Mouse (Mus musculus) forebrain, embryonic 13.5 days (tissue): ENCODE measurements around the gene Adap1. TPM values are rescaled to one million over a fixed set of nuclear protein-coding genes. Genes with fewer than 3 reads are reported as not detected.
A peak's percentile ranks its signal among the peaks of the same experiment; 100 is the strongest.

Experiments used
- ATAC-seq: fragments of 200-750 bp; cut with Nextera tagmentation; 2 replicates; pipeline ENCODE4 v1.8.0; 2017
- H3K27ac ChIP-seq: fragments of 300-500 bp; sonication (generic); 2 replicates; pipeline ENCODE4 v1.5.1; 2015; ENCODE audit warnings: inconsistent platforms, mild to moderate bottlenecking, moderate library complexity
- H3K27me3 ChIP-seq: fragments of 300-500 bp; sonication (generic); 2 replicates; pipeline ENCODE4 v1.6.1; 2015; ENCODE audit warnings: mild to moderate bottlenecking, inconsistent platforms
- H3K36me3 ChIP-seq: fragments of 300-500 bp; sonication (generic); 2 replicates; pipeline ENCODE4 v1.6.1; 2015; ENCODE audit warnings: mild to moderate bottlenecking, inconsistent platforms; ENCODE audit not compliant: poor library complexity, severe bottlenecking
- H3K4me1 ChIP-seq: fragments of 300-500 bp; sonication (generic); 2 replicates; pipeline ENCODE4 v1.6.1; 2015; ENCODE audit warnings: inconsistent platforms
- H3K4me2 ChIP-seq: fragments of 300-500 bp; sonication (generic); 2 replicates; pipeline ENCODE4 v1.6.1; 2015; ENCODE audit warnings: inconsistent platforms, mild to moderate bottlenecking, moderate library complexity
- H3K4me3 ChIP-seq: fragments of 300-500 bp; sonication (generic); 2 replicates; pipeline ENCODE4 v1.5.1; 2015; ENCODE audit warnings: mild to moderate bottlenecking, inconsistent platforms
- H3K9ac ChIP-seq: fragments of 300-500 bp; sonication (generic); 2 replicates; pipeline ENCODE4 v1.6.1; 2015; ENCODE audit warnings: mild to moderate bottlenecking, inconsistent platforms
- H3K9me3 ChIP-seq: fragments of 300-500 bp; sonication (generic); replicated peaks from 2 replicates; pipeline ENCODE4 v1.6.1; 2016; ENCODE audit warnings: inconsistent platforms
- WGBS: fragments of 180-500 bp; shearing (Covaris S2); methylation state at CpG from one replicate; pipeline ENCODE4 v1.1.7; 2015; 5-methylcytosine and 5-hydroxymethylcytosine counted together
- polyA plus RNA-seq: library from polyadenylated mRNA; unstranded; fragments of >200 nt; fragmentation: Nextera tagmentation; extraction: Ambion mirVana; gene quantifications from 2 replicates; pipeline ENCODE4 v1.2.1, GENCODE M21; 2015

Adap1 gene
- polyA plus RNA-seq, 1 experiment from 2014 or later = 3.8 TPM

DNA sequence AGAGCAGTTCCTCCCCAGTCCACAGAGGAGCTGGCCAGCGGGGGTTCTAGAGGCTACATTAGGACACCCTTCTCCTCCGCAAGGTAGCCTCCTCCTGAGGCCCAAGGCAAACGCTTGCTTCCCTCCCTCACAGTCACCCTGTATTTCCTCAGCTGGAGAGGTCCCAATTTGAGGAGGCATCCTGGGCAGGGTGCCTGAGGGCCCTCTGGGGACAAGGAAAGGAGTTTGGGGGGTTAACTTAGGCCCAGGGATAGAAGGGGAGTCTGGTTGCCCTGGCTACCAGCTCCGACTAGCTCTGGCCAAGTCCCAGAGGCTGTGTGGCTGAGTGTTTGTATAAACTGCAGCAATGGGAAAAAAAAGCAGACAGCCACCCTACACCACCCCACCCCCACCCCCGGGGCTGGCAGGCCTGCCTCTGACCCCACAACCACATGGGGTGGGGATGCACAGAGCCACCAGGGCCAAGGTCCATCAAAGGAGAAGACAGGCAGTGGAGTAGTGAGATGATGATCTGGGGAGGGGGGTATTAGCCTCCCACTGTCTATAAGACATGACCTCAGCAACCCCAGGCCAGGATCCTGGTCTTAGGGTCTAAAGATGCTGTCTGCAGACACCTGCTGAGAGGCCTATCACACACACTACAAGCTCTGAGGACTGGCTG lies 39.6 kb upstream of the Adap1 start:
- H3K27ac ChIP-seq = no peak overlapping the region
- H3K9ac ChIP-seq = no peak overlapping the region
- no peaks in the 10 kb centered on the region for H3K9me3 ChIP-seq
- 47% methylated on average over 5 of the region's 5 CpGs for WGBS
- no peak for ATAC-seq
- H3K4me1 ChIP-seq = peaks cover 11% of the 10 kb centered on the region; the same call in 1 of the 2 replicates
- H3K4me3 ChIP-seq = no peak overlapping the region
- peaks cover 12% of the 10 kb centered on the region for H3K36me3 ChIP-seq
- H3K4me2 ChIP-seq = no peak overlapping the region
- H3K27me3 ChIP-seq = no peaks in the 10 kb centered on the region

DNA sequence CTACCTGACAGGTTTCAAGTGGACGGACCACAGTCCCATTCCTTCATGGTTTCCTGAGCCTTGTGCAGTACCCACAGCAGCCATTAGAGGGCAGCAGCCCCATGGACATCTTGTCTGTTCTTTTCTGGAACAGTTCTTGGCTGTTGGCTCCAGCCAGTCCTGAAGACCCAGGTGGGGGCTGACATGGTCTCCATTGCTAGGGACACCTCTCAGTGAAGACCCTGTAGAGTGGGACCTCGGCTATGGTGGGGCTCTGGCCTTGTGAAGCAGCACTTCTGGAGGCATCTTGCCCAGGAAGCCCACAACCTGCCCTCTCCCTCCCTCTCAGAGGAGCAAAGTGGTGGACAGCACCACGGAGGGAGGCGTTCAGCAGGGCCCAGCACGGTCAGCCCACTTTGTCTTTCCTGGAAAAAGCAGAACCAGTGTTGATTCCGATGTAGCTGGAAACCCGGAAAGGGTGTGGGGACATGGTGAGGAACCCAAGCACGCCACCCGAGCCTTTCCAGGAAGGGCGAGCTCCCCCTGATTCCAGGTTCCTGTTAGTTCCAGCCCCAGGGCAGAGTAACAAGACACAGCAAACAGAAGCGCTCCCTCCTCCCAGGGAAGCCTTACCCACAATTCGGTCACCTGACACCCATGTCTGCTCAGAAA lies 39.0 kb upstream of the Adap1 start:
- 42% methylated on average over 12 of the region's 12 CpGs for WGBS
- no peak overlapping the region for H3K4me3 ChIP-seq
- no peak overlapping the region for H3K4me2 ChIP-seq
- H3K9ac ChIP-seq = no peak overlapping the region
- no peaks in the 10 kb centered on the region for H3K27me3 ChIP-seq
- H3K36me3 ChIP-seq = peaks cover 12% of the 10 kb centered on the region
- H3K4me1 ChIP-seq = peaks cover 11% of the 10 kb centered on the region; the same call in 1 of the 2 replicates
- H3K9me3 ChIP-seq = no peaks in the 10 kb centered on the region
- peak; percentile 62 for ATAC-seq
- H3K27ac ChIP-seq = no peak overlapping the region

DNA sequence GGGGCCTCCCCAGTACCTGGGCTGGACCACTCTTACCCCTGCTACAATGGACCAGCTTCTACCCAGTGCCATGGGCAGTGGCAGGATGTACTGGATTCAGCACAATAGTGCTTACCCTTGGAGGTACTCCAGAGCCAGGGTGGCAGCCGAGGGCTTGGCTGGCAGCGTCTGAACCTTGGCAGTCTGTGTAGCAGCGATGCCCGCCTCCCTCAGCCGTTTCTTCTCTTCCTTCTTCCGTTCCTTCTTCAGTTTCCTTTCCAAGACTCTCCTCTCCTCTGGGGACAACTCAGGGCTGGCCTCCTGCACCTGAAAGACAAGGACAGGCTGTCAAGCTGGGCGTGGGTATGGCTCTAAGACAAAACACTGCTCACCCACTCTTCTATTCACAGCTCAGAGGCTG lies 38.4 kb upstream of the Adap1 start:
- Histone ChIP-seq H3K4me3 (no peak overlapping the region), H3K9me3 (no peaks in the 10 kb centered on the region), H3K4me1 (peaks cover 11% of the 10 kb centered on the region; the same call in 1 of the 2 replicates), H3K27me3 (no peaks in the 10 kb centered on the region), H3K9ac (no peak overlapping the region), H3K4me2 (no peak overlapping the region), H3K27ac (no peak overlapping the region), H3K36me3 (peaks cover 12% of the 10 kb centered on the region)
- ATAC-seq = no peak
- WGBS = 69% methylated on average over 7 of the region's 7 CpGs

DNA sequence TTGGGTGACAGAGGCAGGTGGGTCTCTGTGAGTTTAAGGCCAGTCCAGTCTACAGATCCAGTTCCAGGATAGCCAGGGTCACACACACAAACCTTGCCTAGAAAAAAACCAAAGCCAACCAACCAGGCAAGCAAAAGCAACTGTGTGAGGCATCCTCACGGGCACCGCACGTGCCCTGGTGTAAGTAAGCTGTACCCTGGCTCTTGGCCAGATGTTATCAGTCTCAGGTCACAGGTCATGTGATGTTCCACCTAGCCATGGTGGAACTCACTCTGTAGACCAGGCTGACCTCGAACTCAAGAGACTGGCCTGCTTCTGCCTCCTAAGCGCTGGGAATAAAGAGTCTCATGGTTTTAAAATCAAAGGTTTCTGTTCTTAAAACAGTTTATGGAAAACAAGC lies 33.8 kb upstream of the Adap1 start:
- Histone ChIP-seq H3K9me3 (no peaks in the 10 kb centered on the region), H3K27ac (no peak overlapping the region), H3K4me3 (no peak overlapping the region), H3K27me3 (no peaks in the 10 kb centered on the region), H3K4me2 (no peak overlapping the region), H3K9ac (no peak overlapping the region), H3K4me1 (0 out of 2 replicates have a peak, but pooled peaks cover 7% of the 10 kb centered on the region), H3K36me3 (peaks cover 12% of the 10 kb centered on the region)
- no peak for ATAC-seq
- whole genome bisulfite sequencing = 89% methylated on average over 5 of the region's 5 CpGs

DNA sequence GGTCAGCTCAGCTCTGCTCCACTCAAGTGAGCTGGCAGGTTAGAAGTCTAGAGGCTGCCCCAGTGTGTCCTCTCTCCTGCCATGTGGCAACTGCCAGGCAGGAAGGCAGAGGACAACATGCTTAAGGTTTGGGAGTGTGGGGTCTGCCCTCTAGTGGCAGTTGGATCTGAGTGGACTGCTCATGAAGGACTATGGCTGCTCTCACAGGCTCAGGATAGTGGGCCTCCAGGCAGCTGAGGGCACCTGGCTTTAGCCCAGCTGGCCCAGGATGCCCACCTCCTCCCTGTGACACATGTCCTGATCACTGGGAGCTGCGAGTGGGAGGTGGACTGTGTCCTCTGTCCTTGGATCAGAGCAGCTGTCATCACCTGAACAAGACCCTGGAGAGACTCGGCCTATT lies 33.2 kb upstream of the Adap1 start:
- Histone ChIP-seq H3K27me3 (no peaks in the 10 kb centered on the region), H3K36me3 (peaks cover 10% of the 10 kb centered on the region), H3K9me3 (no peaks in the 10 kb centered on the region), H3K4me2 (no peak overlapping the region), H3K27ac (no peak overlapping the region), H3K9ac (no peak overlapping the region), H3K4me1 (0 out of 2 replicates have a peak, but pooled peaks cover 6% of the 10 kb centered on the region), H3K4me3 (no peak overlapping the region)
- WGBS = 74% methylated on average over 2 of the region's 2 CpGs
- ATAC-seq = 0 out of 2 replicates have a peak, but pooled peaks have one; percentile 24

DNA sequence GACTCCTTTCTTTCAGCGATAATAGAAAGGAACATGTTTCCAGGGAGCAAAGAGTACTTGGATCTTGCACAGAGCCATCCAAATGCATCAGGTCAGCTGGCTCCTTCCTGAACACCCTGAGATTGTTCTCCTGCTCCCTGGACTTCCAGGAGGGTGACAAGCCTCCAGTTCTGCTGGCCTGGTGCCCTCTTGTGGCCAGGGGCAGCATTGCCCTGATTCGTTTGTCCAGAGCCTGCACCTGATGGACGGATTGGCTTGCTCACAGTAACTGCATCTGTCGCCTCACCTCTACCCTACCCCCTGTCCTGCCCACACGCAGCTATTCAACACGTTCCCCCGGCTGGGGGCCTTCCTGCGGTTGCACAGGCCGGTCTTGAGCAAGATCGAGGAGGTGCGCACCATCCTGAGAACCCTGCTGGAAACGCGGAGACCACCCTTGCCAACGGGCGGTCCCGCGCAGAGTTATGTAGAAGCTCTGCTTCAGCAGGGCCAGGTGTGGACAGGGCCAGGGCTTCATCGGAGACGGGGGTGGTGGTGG lies 29.9 kb upstream of the Adap1 start:
- Histone ChIP-seq H3K27me3 (0 out of 2 replicates have a peak, but pooled peaks cover 9% of the 10 kb centered on the region), H3K4me2 (no peak overlapping the region), H3K9me3 (no peaks in the 10 kb centered on the region), H3K4me1 (0 out of 2 replicates have a peak, but pooled peaks cover 6% of the 10 kb centered on the region), H3K4me3 (no peak overlapping the region), H3K36me3 (no peaks in the 10 kb centered on the region), H3K9ac (no peak overlapping the region), H3K27ac (no peak overlapping the region)
- WGBS = 41% methylated on average over 19 of the region's 19 CpGs
- ATAC-seq = no peak

DNA sequence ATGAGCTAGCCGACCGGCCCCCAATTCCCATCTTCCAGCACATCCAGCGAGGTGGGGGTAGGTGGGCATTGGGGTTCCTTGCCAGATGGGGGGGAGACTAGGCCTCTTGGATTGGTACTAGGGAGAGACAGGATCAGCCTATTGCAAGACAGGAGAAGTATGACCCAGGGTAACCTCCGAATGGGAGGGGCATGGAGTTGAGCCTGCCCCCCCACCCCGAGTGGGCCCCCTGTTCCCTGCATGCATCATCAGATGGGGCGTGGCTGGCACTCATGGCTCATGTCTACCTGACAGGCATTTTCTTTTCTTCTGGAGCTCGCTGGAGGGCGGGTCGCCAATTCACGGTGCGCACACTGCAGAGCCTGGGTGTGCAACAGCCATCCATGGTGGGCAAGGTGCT lies 28.5 kb upstream of the Adap1 start:
- Histone ChIP-seq H3K9me3 (no peaks in the 10 kb centered on the region), H3K27ac (no peak overlapping the region), H3K27me3 (0 out of 2 replicates have a peak, but pooled peaks cover 9% of the 10 kb centered on the region), H3K9ac (no peak overlapping the region), H3K4me1 (0 out of 2 replicates have a peak, but pooled peaks cover 6% of the 10 kb centered on the region), H3K4me3 (no peak overlapping the region), H3K4me2 (no peak overlapping the region), H3K36me3 (no peaks in the 10 kb centered on the region)
- ATAC-seq = no peak
- 87% methylated on average over 11 of the region's 11 CpGs for WGBS

DNA sequence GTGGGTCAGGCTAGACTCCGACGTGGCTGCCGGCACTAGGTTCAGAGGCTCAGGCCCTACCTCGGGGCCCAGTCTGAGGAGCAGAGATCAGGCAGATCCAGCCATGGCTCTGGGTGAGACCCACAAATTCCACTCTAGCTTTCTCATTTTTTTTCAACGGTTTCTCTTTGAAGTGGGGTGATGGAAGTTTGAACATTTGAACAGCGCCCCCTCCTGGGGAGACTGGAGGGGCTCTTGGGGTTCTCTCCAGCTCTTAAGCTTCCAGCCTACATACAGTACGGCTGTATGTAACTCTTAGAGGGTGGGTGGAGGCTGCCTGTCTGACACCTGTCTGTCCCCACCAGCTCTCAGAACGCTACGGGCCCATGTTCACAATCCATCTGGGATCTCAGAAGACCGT lies 28.1 kb upstream of the Adap1 start:
- H3K27me3 ChIP-seq = 0 out of 2 replicates have a peak, but pooled peaks cover 9% of the 10 kb centered on the region
- no peaks in the 10 kb centered on the region for H3K9me3 ChIP-seq
- H3K27ac ChIP-seq = no peak overlapping the region
- no peak overlapping the region for H3K4me2 ChIP-seq
- H3K9ac ChIP-seq = no peak overlapping the region
- no peak for ATAC-seq
- H3K36me3 ChIP-seq = no peaks in the 10 kb centered on the region
- 0 out of 2 replicates have a peak, but pooled peaks cover 6% of the 10 kb centered on the region for H3K4me1 ChIP-seq
- no peak overlapping the region for H3K4me3 ChIP-seq
- WGBS = 64% methylated on average over 10 of the region's 10 CpGs

DNA sequence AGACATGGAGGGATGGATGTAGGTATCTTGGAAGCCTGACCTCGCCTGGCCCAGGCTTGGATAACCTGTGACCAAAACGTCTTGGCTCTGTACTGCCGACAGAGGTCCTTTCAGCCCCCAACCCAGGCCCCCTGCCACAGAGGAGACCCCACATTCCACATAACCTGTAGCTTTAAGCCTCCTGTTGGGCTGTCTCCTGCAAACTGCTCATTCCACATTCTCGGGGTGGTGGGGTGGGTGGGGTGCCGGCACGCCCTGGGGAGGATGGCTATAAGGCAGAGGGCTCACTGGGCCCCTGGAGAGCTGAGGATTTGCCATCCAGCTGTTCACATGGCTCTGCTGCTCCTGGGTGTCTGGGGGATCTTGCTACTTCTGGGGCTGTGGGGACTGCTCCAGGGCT lies 26.9 kb upstream of the Adap1 start, which contains the start of gene Cyp2w1:
Cyp2w1 (plus strand) TSS at position 301 of the 400 bp plus-strand sequence.
- 0 out of 2 replicates have a peak, but pooled peaks cover 3% of the 10 kb centered on the region for H3K4me1 ChIP-seq
- 0 out of 2 replicates have a peak, but pooled peaks cover 9% of the 10 kb centered on the region for H3K27me3 ChIP-seq
- no peak within 1 kb of the TSS for H3K9ac ChIP-seq
- no peak within 1 kb of the TSS for H3K27ac ChIP-seq
- no peaks in the 10 kb centered on the region for H3K36me3 ChIP-seq
- H3K4me2 ChIP-seq = no peak within 1 kb of the TSS
- no peaks in the 10 kb centered on the region for H3K9me3 ChIP-seq
- ATAC-seq = no peak
- H3K4me3 ChIP-seq = no peak within 1 kb of the TSS
- 66% methylated on average over 6 of the region's 6 CpGs for WGBS

DNA sequence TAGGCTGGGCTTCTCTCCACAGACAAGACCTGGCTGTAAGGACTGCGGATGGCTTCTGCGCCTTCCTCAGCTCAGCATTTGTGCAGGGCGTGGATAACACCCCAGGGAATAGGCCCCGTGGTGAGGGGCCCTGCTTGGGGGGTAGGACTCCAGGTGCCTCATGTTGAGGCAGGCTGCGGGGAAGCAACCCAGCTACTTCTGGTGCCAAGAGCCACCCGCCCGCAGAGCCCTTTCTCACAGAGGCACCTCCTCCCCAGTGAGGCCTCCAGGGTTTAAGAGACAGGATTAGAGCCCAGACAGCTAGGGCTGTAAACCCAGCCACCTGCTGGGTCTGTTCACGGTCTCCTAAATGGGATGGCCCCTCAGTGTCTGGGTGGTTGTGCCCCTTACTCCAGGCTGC lies 26.2 kb upstream of the Adap1 start:
- no peaks in the 10 kb centered on the region for H3K36me3 ChIP-seq
- H3K4me3 ChIP-seq = no peak overlapping the region
- no peak for ATAC-seq
- H3K9ac ChIP-seq = no peak overlapping the region
- WGBS = 24% methylated on average over 8 of the region's 8 CpGs
- no peak overlapping the region for H3K27ac ChIP-seq
- H3K9me3 ChIP-seq = no peaks in the 10 kb centered on the region
- H3K4me2 ChIP-seq = no peak overlapping the region
- 0 out of 2 replicates have a peak, but pooled peaks cover 9% of the 10 kb centered on the region for H3K27me3 ChIP-seq
- H3K4me1 ChIP-seq = no peaks in the 10 kb centered on the region

DNA sequence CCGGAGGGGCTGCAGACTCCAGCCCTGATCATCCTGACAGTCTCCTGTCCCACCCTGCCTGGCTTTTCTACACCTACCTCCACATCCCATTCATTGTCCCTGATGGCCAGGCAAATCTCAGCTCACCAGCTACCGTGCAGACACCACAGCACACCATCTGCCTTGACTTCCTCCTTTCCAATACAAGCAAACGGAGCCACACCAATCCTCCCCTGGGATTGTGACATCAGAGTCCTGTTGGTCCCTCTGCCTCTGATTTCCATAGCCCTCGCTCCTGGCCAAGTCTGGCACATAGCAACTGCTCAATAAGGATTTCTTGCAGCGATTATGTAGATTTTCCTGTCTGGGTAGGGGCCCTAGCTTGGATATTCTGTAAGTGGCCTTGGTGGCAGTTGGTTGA lies 25.7 kb upstream of the Adap1 start, which contains the start of gene Cox19:
Cox19 (minus strand) TSS at position 285 of the 400 bp plus-strand sequence.
- H3K9ac ChIP-seq = no peak within 1 kb of the TSS
- H3K4me3 ChIP-seq = no peak within 1 kb of the TSS
- ATAC-seq = no peak
- WGBS = 62% methylated on average over 5 of the region's 5 CpGs
- H3K4me2 ChIP-seq = no peak within 1 kb of the TSS
- 0 out of 2 replicates have a peak, but pooled peaks cover 13% of the 10 kb centered on the region for H3K27me3 ChIP-seq
- no peaks in the 10 kb centered on the region for H3K9me3 ChIP-seq
- no peaks in the 10 kb centered on the region for H3K4me1 ChIP-seq
- no peak within 1 kb of the TSS for H3K27ac ChIP-seq
- H3K36me3 ChIP-seq = no peaks in the 10 kb centered on the region

DNA sequence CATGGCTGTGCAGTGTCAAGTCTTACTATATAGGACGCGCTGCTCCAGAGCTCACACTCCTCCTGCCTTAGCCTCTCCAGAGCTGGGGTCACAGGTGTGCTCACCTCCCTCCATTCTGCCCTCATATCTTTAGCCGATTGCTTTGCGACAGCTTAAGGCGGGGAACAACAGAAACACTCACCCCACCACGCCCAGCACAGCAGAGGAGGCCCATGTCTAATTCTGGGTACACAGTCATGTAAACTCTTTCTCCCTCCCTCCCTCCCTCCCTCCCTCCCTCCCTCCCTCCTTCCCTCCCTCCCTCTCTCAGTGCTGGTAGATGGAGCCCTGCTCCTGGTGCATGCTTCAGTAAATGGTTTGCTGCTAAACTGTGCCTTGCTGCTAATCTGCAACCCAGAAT lies 24.3 kb upstream of the Adap1 start:
- H3K36me3 ChIP-seq = no peaks in the 10 kb centered on the region
- H3K9me3 ChIP-seq = no peaks in the 10 kb centered on the region
- WGBS = 82% methylated on average over 6 of the region's 6 CpGs

More for the DNA sequence above, 24.3 kb upstream of the Adap1 start:
- ATAC-seq = no peak
- Histone ChIP-seq H3K27ac (no peak overlapping the region), H3K27me3 (0 out of 2 replicates have a peak, but pooled peaks cover 13% of the 10 kb centered on the region), H3K4me1 (0 out of 2 replicates have a peak, but pooled peaks cover 2% of the 10 kb centered on the region), H3K9ac (no peak overlapping the region), H3K4me3 (no peak overlapping the region), H3K4me2 (no peak overlapping the region)
